Comparison of ENCODE assay signal across 21 mouse cellular contexts in the genomic region with DNA sequence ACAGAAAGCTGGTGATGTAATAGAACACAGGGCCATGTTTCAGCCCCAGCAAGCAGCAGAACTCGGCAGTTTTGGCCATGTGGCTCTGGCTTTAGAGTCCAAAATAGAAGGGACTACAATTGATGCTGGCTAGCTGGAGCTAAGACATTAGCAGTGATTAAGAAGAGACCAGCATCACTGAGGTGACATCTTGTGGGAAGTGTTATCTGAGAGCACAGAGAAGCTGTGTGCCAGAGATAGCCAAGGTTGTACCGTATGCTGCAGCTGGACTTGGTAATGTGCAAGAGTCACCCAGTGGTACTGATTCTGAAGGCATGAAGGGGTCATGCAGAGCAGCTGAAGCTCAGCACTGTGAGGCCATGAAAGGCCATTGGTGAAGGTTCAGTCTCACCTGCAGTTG. TPM values are rescaled to one million over a fixed set of nuclear protein-coding genes. Genes with fewer than 3 reads are reported as not detected.
A peak's percentile ranks its signal among the peaks of the same experiment; 100 is the strongest.
DNase-seq lines count a peak whose midpoint lies in the region; ATAC-seq and TF ChIP-seq lines count a peak whose summit lies in the region.
"Had no signal": no experiment of that assay in that cellular context is flagged by ENCODE, and none has a peak within 500 bp of the region (broad histone marks: within the 10 kb centered on the region; RNA-seq: fewer than 3 reads in every experiment).

No protein-coding gene starts in this region.

- DNase-seq in liver, embryonic 13.5 days, result peak; percentile 54
- DNase-seq in liver, result no peak
- DNase-seq in embryonic facial prominence, embryonic 10.5 days (ENCODE audit: low spot score), result no peak
- no peak for DNase-seq in yolk sac, embryonic 10.5 days (ENCODE audit: low spot score)
- no peak for DNase-seq in frontal cortex, postnatal 10 days (ENCODE audit: low spot score in 2 of 2)
- DNase-seq: adrenal gland, postnatal 14 days; cerebellum, adult 11 months; cerebellum, postnatal 36 days; gastrocnemius, postnatal 10 days; heart, adult 18-20 months; heart, postnatal 10 days; heart, postnatal 4 days had no signal

- H3K79me2 ChIP-seq in myocyte (ENCODE audit: control insufficient read depth, insufficient read depth), result peaks cover 30% of the 10 kb centered on the region

- H3K4me1 ChIP-seq in hindbrain, embryonic 13.5 days (replicated peaks), result peaks cover 33% of the 10 kb centered on the region
- peaks cover 19% of the 10 kb centered on the region for H3K4me1 ChIP-seq in hindbrain, embryonic 16.5 days (ENCODE audit: control insufficient read depth, insufficient read depth, low read depth, low read length)
- peaks cover 54% of the 10 kb centered on the region for H3K4me1 ChIP-seq in liver, embryonic 13.5 days (replicated peaks)
- H3K4me1 ChIP-seq in embryonic facial prominence, embryonic 10.5 days, result peaks cover 37% of the 10 kb centered on the region

- H3K4me2 ChIP-seq in hindbrain, embryonic 13.5 days, result no peak overlapping the region
- no peak overlapping the region for H3K4me2 ChIP-seq in hindbrain, embryonic 16.5 days (ENCODE audit: low read length)
- H3K4me2 ChIP-seq in liver, embryonic 13.5 days, result no peak overlapping the region
- peak overlapping the region; percentile 46 for H3K4me2 ChIP-seq in myocyte (ENCODE audit: low read depth)
- H3K4me2 ChIP-seq: hindbrain, embryonic 14.5 days had no signal

- no peaks in the 10 kb centered on the region for H3K27me3 ChIP-seq in hindbrain, embryonic 13.5 days
- H3K27me3 ChIP-seq in hindbrain, embryonic 16.5 days (replicated peaks; ENCODE audit: control insufficient read depth, insufficient read depth, low read length), result no peaks in the 10 kb centered on the region
- peaks cover 25% of the 10 kb centered on the region for H3K27me3 ChIP-seq in liver, embryonic 13.5 days
- H3K27me3 ChIP-seq in embryonic facial prominence, embryonic 10.5 days (replicated peaks; ENCODE audit: low read depth, poor library complexity, severe bottlenecking), result no peaks in the 10 kb centered on the region
- no peaks in the 10 kb centered on the region for H3K27me3 ChIP-seq in myocyte (ENCODE audit: control insufficient read depth, insufficient read depth, insufficient read length)
- H3K27me3 ChIP-seq: Patski had no signal

- whole genome bisulfite sequencing in hindbrain, embryonic 13.5 days, result 88% methylated on average over 2 of the region's 2 CpGs
- WGBS in hindbrain, embryonic 16.5 days, result 83% methylated on average over 2 of the region's 2 CpGs
- 19% methylated on average over 2 of the region's 2 CpGs for WGBS in liver, embryonic 13.5 days (ENCODE audit: insufficient replicate concordance)
- WGBS in embryonic facial prominence, embryonic 10.5 days, result 83% methylated on average over 2 of the region's 2 CpGs

- no peak for ATAC-seq in hindbrain, embryonic 13.5 days (ENCODE audit: low FRiP score)
- no peak for ATAC-seq in hindbrain, embryonic 16.5 days
- peak; percentile 43; the same call in 1 of the 2 replicates for ATAC-seq in liver, embryonic 13.5 days (ENCODE audit: low read depth)
- ATAC-seq: activated CD4-positive, CD25-positive, alpha-beta regulatory T cell, adult 4 months; forebrain, embryonic 14.5 days; Patski had no signal

- no peak overlapping the region for H3K4me3 ChIP-seq in hindbrain, embryonic 13.5 days
- H3K4me3 ChIP-seq in hindbrain, embryonic 16.5 days (ENCODE audit: low read length), result no peak overlapping the region
- no peak overlapping the region for H3K4me3 ChIP-seq in liver, embryonic 13.5 days (replicated peaks)
- H3K4me3 ChIP-seq in embryonic facial prominence, embryonic 10.5 days, result peak overlapping the region; percentile 99; the same call in 1 of the 2 replicates
- H3K4me3 ChIP-seq in myocyte, result peak overlapping the region; percentile 92
- H3K4me3 ChIP-seq: heart, embryonic 10.5 days had no signal

- no peaks in the 10 kb centered on the region for H3K9me3 ChIP-seq in hindbrain, embryonic 13.5 days
- H3K9me3 ChIP-seq in hindbrain, embryonic 16.5 days (ENCODE audit: control insufficient read depth, low read length), result no peaks in the 10 kb centered on the region
- H3K9me3 ChIP-seq in liver, embryonic 13.5 days (replicated peaks), result no peaks in the 10 kb centered on the region
- no peaks in the 10 kb centered on the region for H3K9me3 ChIP-seq in embryonic facial prominence, embryonic 10.5 days
- H3K9me3 ChIP-seq: forebrain, embryonic 10.5 days; heart, embryonic 10.5 days had no signal

- no peak overlapping the region for H3ac ChIP-seq in myocyte (ENCODE audit: control insufficient read depth, insufficient read length)

- peaks cover 50% of the 10 kb centered on the region for H3K36me3 ChIP-seq in hindbrain, embryonic 13.5 days
- peaks cover 3% of the 10 kb centered on the region; the same call in 1 of the 2 replicates for H3K36me3 ChIP-seq in hindbrain, embryonic 16.5 days (ENCODE audit: control insufficient read depth, insufficient read depth, low read length)
- peaks cover 28% of the 10 kb centered on the region for H3K36me3 ChIP-seq in liver, embryonic 13.5 days
- H3K36me3 ChIP-seq in embryonic facial prominence, embryonic 10.5 days (replicated peaks), result peaks cover 62% of the 10 kb centered on the region
- H3K36me3 ChIP-seq in myocyte (ENCODE audit: control insufficient read depth, insufficient read depth), result no peaks in the 10 kb centered on the region

- no peak overlapping the region for H3K27ac ChIP-seq in hindbrain, embryonic 13.5 days
- no peak overlapping the region for H3K27ac ChIP-seq in hindbrain, embryonic 16.5 days (ENCODE audit: low read depth, low read length)
- H3K27ac ChIP-seq in liver, embryonic 13.5 days, result no peak overlapping the region
- no peak overlapping the region for H3K27ac ChIP-seq in embryonic facial prominence, embryonic 10.5 days (replicated peaks)
- H3K27ac ChIP-seq: forebrain, embryonic 10.5 days; heart, embryonic 10.5 days; hindbrain, embryonic 14.5 days had no signal

- H3K9ac ChIP-seq in hindbrain, embryonic 13.5 days, result peak overlapping the region; percentile 9; the same call in 1 of the 2 replicates
- no peak overlapping the region for H3K9ac ChIP-seq in hindbrain, embryonic 16.5 days (ENCODE audit: low read depth, low read length)
- no peak overlapping the region for H3K9ac ChIP-seq in liver, embryonic 13.5 days
- H3K9ac ChIP-seq: hindbrain, embryonic 14.5 days had no signal

- no peak for TF ChIP-seq POLR2A in myocyte (IDR thresholded peaks at IDR 0.05; ENCODE audit: insufficient read length, low read depth)

TF ChIP-seq in myocyte, 11 proteins besides CTCF, POLR2A, EP300 and RAD21:
- TF ChIP-seq REST (IDR thresholded peaks at IDR 0.05; ENCODE audit: insufficient read depth, insufficient read length), result no peak
- TF ChIP-seq POLR2AphosphoS2 (IDR thresholded peaks at IDR 0.05; ENCODE audit: insufficient read length, low read depth), result no peak
- no peak for TF ChIP-seq MYOD1 (IDR thresholded peaks at IDR 0.05; ENCODE audit: control insufficient read depth in 1 of 3, insufficient read length in 2 of 3, low read depth in 2 of 3)
- no peak for TF ChIP-seq CEBPB (IDR thresholded peaks at IDR 0.05; ENCODE audit: insufficient read depth, poor library complexity, severe bottlenecking)
- TF ChIP-seq MAX (IDR thresholded peaks at IDR 0.05; ENCODE audit: low read depth), result no peak
- no peak for TF ChIP-seq SRF (IDR thresholded peaks at IDR 0.05; ENCODE audit: control insufficient read depth, insufficient read length, low read depth)
- no peak for TF ChIP-seq E2F4 (IDR thresholded peaks at IDR 0.05; ENCODE audit: insufficient read depth)
- no peak for TF ChIP-seq TCF12 (IDR thresholded peaks at IDR 0.05; ENCODE audit: insufficient read depth, poor library complexity, severe bottlenecking)
- no peak for TF ChIP-seq USF1 (IDR thresholded peaks at IDR 0.05; ENCODE audit: low read depth)
- TF ChIP-seq TCF3 (IDR thresholded peaks at IDR 0.05; ENCODE audit: insufficient read length, low read depth), result no peak
- no peak for TF ChIP-seq MYOG (IDR thresholded peaks at IDR 0.05; ENCODE audit: control insufficient read depth in 1 of 3, insufficient read depth in 1 of 3, insufficient read length in 2 of 3, low read depth in 2 of 3)

RNA-seq across cellular contexts. Expression of a gene that starts 2.8 kb away (rescaled TPM):
- polyA plus RNA-seq in hindbrain, embryonic 13.5 days (2015; fragmentation: Nextera tagmentation; extraction: Ambion mirVana), result 41.5 and 43.9 TPM in 2 replicates
- polyA plus RNA-seq in hindbrain, embryonic 16.5 days (2015; fragmentation: Nextera tagmentation; extraction: Ambion mirVana), result 36.6 and 41.9 TPM in 2 replicates
- polyA plus RNA-seq in liver, embryonic 13.5 days (2015; fragmentation: Nextera tagmentation; extraction: Ambion mirVana), result 14.0 and 15.4 TPM in 2 replicates
- 82.7 and 83.1 TPM in 2 replicates for polyA plus RNA-seq in embryonic facial prominence, embryonic 10.5 days (2016; fragmentation: Nextera tagmentation; extraction: Ambion mirVana)
- polyA plus RNA-seq in myocyte (2012; fragmentation: generic; extraction: Trizol), result 65.2 TPM

RNA-seq across cellular contexts. Expression of a gene that starts 14.5 kb away (rescaled TPM):
- polyA plus RNA-seq in hindbrain, embryonic 13.5 days (2015; fragmentation: Nextera tagmentation; extraction: Ambion mirVana), result 333 and 336 TPM in 2 replicates
- 314 and 364 TPM in 2 replicates for polyA plus RNA-seq in hindbrain, embryonic 16.5 days (2015; fragmentation: Nextera tagmentation; extraction: Ambion mirVana)
- 249 and 266 TPM in 2 replicates for polyA plus RNA-seq in liver, embryonic 13.5 days (2015; fragmentation: Nextera tagmentation; extraction: Ambion mirVana)
- polyA plus RNA-seq in embryonic facial prominence, embryonic 10.5 days (2016; fragmentation: Nextera tagmentation; extraction: Ambion mirVana), result 349 and 359 TPM in 2 replicates
- 225 TPM for polyA plus RNA-seq in myocyte (2012; fragmentation: generic; extraction: Trizol)

RNA-seq across cellular contexts. Expression of a gene that starts 14.6 kb away (rescaled TPM):
- polyA plus RNA-seq in hindbrain, embryonic 13.5 days (2015; fragmentation: Nextera tagmentation; extraction: Ambion mirVana), result 8.0 and 8.1 TPM in 2 replicates
- polyA plus RNA-seq in hindbrain, embryonic 16.5 days (2015; fragmentation: Nextera tagmentation; extraction: Ambion mirVana), result 8.0 and 9.0 TPM in 2 replicates
- 1.6 and 1.8 TPM in 2 replicates for polyA plus RNA-seq in liver, embryonic 13.5 days (2015; fragmentation: Nextera tagmentation; extraction: Ambion mirVana)
- 6.5 and 6.8 TPM in 2 replicates for polyA plus RNA-seq in embryonic facial prominence, embryonic 10.5 days (2016; fragmentation: Nextera tagmentation; extraction: Ambion mirVana)
- 52.2 TPM for polyA plus RNA-seq in myocyte (2012; fragmentation: generic; extraction: Trizol)

RNA-seq across cellular contexts. Expression of a gene that starts 43.6 kb away (rescaled TPM):
- polyA plus RNA-seq in hindbrain, embryonic 13.5 days (2015; fragmentation: Nextera tagmentation; extraction: Ambion mirVana), result 0.13 and 0.17 TPM in 2 replicates
- 0.13 and 0.27 TPM in 2 replicates for polyA plus RNA-seq in hindbrain, embryonic 16.5 days (2015; fragmentation: Nextera tagmentation; extraction: Ambion mirVana)
- 0.05 TPM in 1 of 2 replicates, not detected in the other for polyA plus RNA-seq in liver, embryonic 13.5 days (2015; fragmentation: Nextera tagmentation; extraction: Ambion mirVana)
- polyA plus RNA-seq in embryonic facial prominence, embryonic 10.5 days (2016; fragmentation: Nextera tagmentation; extraction: Ambion mirVana), result 0.06 and 0.10 TPM in 2 replicates
- polyA plus RNA-seq in myocyte (2012; fragmentation: generic; extraction: Trizol), result 0.05 TPM
- polyA plus RNA-seq: activated CD4-positive, CD25-positive, alpha-beta regulatory T cell, adult 4 months; forebrain, embryonic 10.5 days; heart, embryonic 10.5 days had no signal

Comparison
In these comparisons a context has a peak if more than half of its experiments do, and no peak if none do; other contexts are left out.
1. H3K4me3 ChIP-seq: peak in embryonic facial prominence, embryonic 10.5 days (single experiment) and myocyte (single experiment); none in hindbrain, embryonic 13.5 days (single experiment), hindbrain, embryonic 16.5 days (single experiment) and liver, embryonic 13.5 days (single experiment).